Mouse (Mus musculus): ENCODE results near the gene Zfp334.
A peak's percentile ranks its signal among the peaks of the same experiment; 100 is the strongest.

Gene Zfp334

GRCm38 (mm10) chr2:165376001-165376400, 12.1 kb downstream of the Zfp334 start:
- no peak for DNase-seq (ENCODE audit: low read depth, low spot score)

GRCm38 (mm10) chr2:165375478-165375877, 12.6 kb downstream of the Zfp334 start:
- no peak for DNase-seq (ENCODE audit: low read depth, low spot score)

GRCm38 (mm10) chr2:165371066-165371465, 17.0 kb downstream of the Zfp334 start:
- no peak for DNase-seq (ENCODE audit: low read depth, low spot score)

GRCm38 (mm10) chr2:165370348-165370747, 17.7 kb downstream of the Zfp334 start:
- DNase-seq (ENCODE audit: low read depth, low spot score) = no peak

GRCm38 (mm10) chr2:165368496-165368895, 19.6 kb downstream of the Zfp334 start, which contains the start of gene Zfp663:
TSS of gene Zfp663 (minus strand) at chr2:165368729.
- DNase-seq (ENCODE audit: low read depth, low spot score) = no peak

- no peak for DNase-seq (ENCODE audit: low read depth, low spot score)
Observed at GRCm38 (mm10) chr2:165367868-165368439, 20.1 kb downstream of the Zfp334 start.

- DNase-seq (ENCODE audit: low read depth, low spot score) = no peak
Observed at GRCm38 (mm10) chr2:165367047-165367520, 21.0 kb downstream of the Zfp334 start.

- DNase-seq (ENCODE audit: low read depth, low spot score) = no peak
Observed at GRCm38 (mm10) chr2:165364334-165365091, 23.5 kb downstream of the Zfp334 start.

- no peak for DNase-seq (ENCODE audit: low read depth, low spot score)
Observed at GRCm38 (mm10) chr2:165363282-165363681, 24.8 kb downstream of the Zfp334 start.

GRCm38 (mm10) chr2:165360861-165361260, 27.2 kb downstream of the Zfp334 start:
- DNase-seq (ENCODE audit: low read depth, low spot score) = peak; percentile 51

GRCm38 (mm10) chr2:165351828-165352513, 36.1 kb downstream of the Zfp334 start:
- no peak for DNase-seq (ENCODE audit: low read depth, low spot score)

- no peak for DNase-seq (ENCODE audit: low read depth, low spot score)
Observed at GRCm38 (mm10) chr2:165349466-165349865, 38.6 kb downstream of the Zfp334 start.

- DNase-seq (ENCODE audit: low read depth, low spot score) = no peak
Observed at GRCm38 (mm10) chr2:165346180-165346579, 41.9 kb downstream of the Zfp334 start.

GRCm38 (mm10) chr2:165337191-165337590, 50.9 kb downstream of the Zfp334 start:
- DNase-seq (ENCODE audit: low read depth, low spot score) = no peak

- no peak for DNase-seq (ENCODE audit: low read depth, low spot score)
Observed at GRCm38 (mm10) chr2:165332610-165333210, 55.3 kb downstream of the Zfp334 start.

GRCm38 (mm10) chr2:165329703-165330102, 58.4 kb downstream of the Zfp334 start:
- no peak for DNase-seq (ENCODE audit: low read depth, low spot score)

GRCm38 (mm10) chr2:165328746-165329145, 59.3 kb downstream of the Zfp334 start:
- no peak for DNase-seq (ENCODE audit: low read depth, low spot score)

- no peak for DNase-seq (ENCODE audit: low read depth, low spot score)
Observed at GRCm38 (mm10) chr2:165327386-165327785, 60.7 kb downstream of the Zfp334 start.

GRCm38 (mm10) chr2:165326304-165327190, 61.5 kb downstream of the Zfp334 start, which contains the start of gene Elmo2:
TSS of gene Elmo2 (minus strand) at chr2:165326479.
- peak; percentile 95 for DNase-seq (ENCODE audit: low read depth, low spot score)

GRCm38 (mm10) chr2:165325521-165326303, 62.3 kb downstream of the Zfp334 start:
- no peak for DNase-seq (ENCODE audit: low read depth, low spot score)

All from retina, adult 2 months (tissue).